Mouse (Mus musculus) limb, embryonic 14.5 days (tissue): ENCODE results near the gene Ank3. TPM values are rescaled to one million over a fixed set of nuclear protein-coding genes. Genes with fewer than 3 reads are reported as not detected.

ENCODE experiments used
- ATAC-seq: fragments of 200-750 bp; cut with Nextera tagmentation; 2 replicates; pipeline ENCODE4 v1.8.0; 2017; ENCODE audit warnings: low read depth, moderate number of reproducible peaks, moderate TSS enrichment; ENCODE audit not compliant: low FRiP score
- DNase-seq: peaks from one replicate; pipeline ENCODE4 v3.0.0-alpha.2; 2015; ENCODE audit warnings: low spot score
- H3K27ac ChIP-seq: fragments of 300-500 bp; sonication (generic); replicated peaks from 2 replicates; pipeline ENCODE4 v1.5.1; 2014; ENCODE audit warnings: low read depth, mild to moderate bottlenecking, low read length, moderate library complexity, mixed read lengths
- H3K27me3 ChIP-seq: fragments of 300-500 bp; sonication (generic); 2 replicates; pipeline ENCODE4 v1.6.1; 2014; ENCODE audit warnings: low read length, mixed read lengths; ENCODE audit not compliant: control insufficient read depth, insufficient read depth
- H3K36me3 ChIP-seq: fragments of 300-500 bp; sonication (generic); 2 replicates; pipeline ENCODE4 v1.6.1; 2014; ENCODE audit warnings: mild to moderate bottlenecking, low read length, moderate library complexity, mixed read lengths; ENCODE audit not compliant: control insufficient read depth, insufficient read depth
- H3K4me1 ChIP-seq: fragments of 300-500 bp; sonication (generic); 2 replicates; pipeline ENCODE4 v1.6.1; 2014; ENCODE audit warnings: antibody characterized with exemption, low read length, mixed read lengths; ENCODE audit not compliant: control insufficient read depth, insufficient read depth
- H3K4me2 ChIP-seq: fragments of 300-500 bp; sonication (generic); replicated peaks from 2 replicates; pipeline ENCODE4 v1.6.1; 2014; ENCODE audit warnings: low read depth, mild to moderate bottlenecking, low read length, moderate library complexity; ENCODE audit not compliant: severe bottlenecking
- H3K4me3 ChIP-seq: fragments of 300-500 bp; sonication (generic); replicated peaks from 2 replicates; pipeline ENCODE4 v1.5.1; 2014; ENCODE audit warnings: low read length
- H3K9ac ChIP-seq: fragments of 300-500 bp; sonication (generic); 2 replicates; pipeline ENCODE4 v1.6.1; 2014; ENCODE audit warnings: mild to moderate bottlenecking, low read depth, low read length, moderate library complexity; ENCODE audit not compliant: severe bottlenecking
- H3K9me3 ChIP-seq: fragments of 300-500 bp; sonication (generic); 2 replicates; pipeline ENCODE4 v1.6.1; 2016; ENCODE audit warnings: low read length; ENCODE audit not compliant: control insufficient read depth
- POLR2A ChIP-seq: fragments of 200-500 bp; IDR thresholded peaks from 2 replicates; pipeline ENCODE4 v1.8.0; 2012; ENCODE audit warnings: inconsistent platforms, mild to moderate bottlenecking, moderate library complexity, borderline replicate concordance; ENCODE audit not compliant: insufficient read depth, insufficient read length; ENCODE audit errors: extremely low read depth
- WGBS: fragments of 180-500 bp; shearing (Covaris S2); extraction: QIAGEN DNeasy Blood & Tissue Kit; methylation state at CpG from one replicate; pipeline ENCODE4 v1.1.7; 2014; 5-methylcytosine and 5-hydroxymethylcytosine counted together
- polyA plus RNA-seq, 2 experiments: library from polyadenylated mRNA; depleted of rRNA in 1 of 2; stranded (reverse) in 1 of 2; unstranded in 1 of 2; fragments of >200 nt; fragmentation: Nextera tagmentation in 1 of 2; extraction: Ambion mirVana in 1 of 2; gene quantifications; 2 replicates each; pipeline versions ENCODE4 v1.2.1 to v1.2.3; 2012 to 2014

Gene Ank3
- polyA plus RNA-seq, 2 experiments, result 14.8 to 25.2 TPM

- Histone ChIP-seq H3K9ac (no peak overlapping the region), H3K4me3 (no peak overlapping the region)
- TF ChIP-seq POLR2A, result no peak
These were observed 261.2 kb downstream of the Ank3 start for GRCm38 (mm10) chr10:69659818-69660217.

GRCm38 (mm10) chr10:69662338-69662737, 263.8 kb downstream of the Ank3 start:
- no peak overlapping the region for H3K27ac ChIP-seq
- H3K27me3 ChIP-seq, result no peaks in the 10 kb centered on the region
- ATAC-seq (peak; percentile 64), DNase-seq (peak; percentile 88)
- no peaks in the 10 kb centered on the region for H3K4me1 ChIP-seq
- WGBS, result 14% methylated on average over 7 of the region's 7 CpGs
- H3K36me3 ChIP-seq, result no peaks in the 10 kb centered on the region
- 0 out of 2 replicates have a peak overlapping the region, but pooled peaks have one; percentile 12 for H3K9ac ChIP-seq
- no peak overlapping the region for H3K4me3 ChIP-seq
- no peak for TF ChIP-seq POLR2A
- no peak overlapping the region for H3K4me2 ChIP-seq
- H3K9me3 ChIP-seq, result no peaks in the 10 kb centered on the region

More at GRCm38 (mm10) chr10:69659818-69660217, 261.2 kb downstream of the Ank3 start:
- Histone ChIP-seq H3K4me2 (no peak overlapping the region), H3K9me3 (no peaks in the 10 kb centered on the region), H3K27ac (no peak overlapping the region), H3K36me3 (no peaks in the 10 kb centered on the region), H3K4me1 (peaks cover 6% of the 10 kb centered on the region), H3K27me3 (no peaks in the 10 kb centered on the region)
- ATAC-seq (no peak), DNase-seq (no peak)
- 78% methylated on average over 4 of the region's 4 CpGs for WGBS

GRCm38 (mm10) chr10:69667482-69667881, 268.9 kb downstream of the Ank3 start:
- Histone ChIP-seq H3K27me3 (no peaks in the 10 kb centered on the region), H3K9ac (no peak overlapping the region), H3K9me3 (no peaks in the 10 kb centered on the region), H3K4me2 (no peak overlapping the region), H3K27ac (no peak overlapping the region), H3K36me3 (no peaks in the 10 kb centered on the region), H3K4me3 (no peak overlapping the region), H3K4me1 (no peaks in the 10 kb centered on the region)
- ATAC-seq (no peak), DNase-seq (no peak)
- no peak for TF ChIP-seq POLR2A
- WGBS, result 73% methylated on average over 4 of the region's 4 CpGs

GRCm38 (mm10) chr10:69670496-69670895, 271.9 kb downstream of the Ank3 start:
- Histone ChIP-seq H3K27me3 (no peaks in the 10 kb centered on the region), H3K36me3 (no peaks in the 10 kb centered on the region), H3K9ac (no peak overlapping the region), H3K4me2 (no peak overlapping the region), H3K27ac (no peak overlapping the region), H3K4me1 (no peaks in the 10 kb centered on the region), H3K4me3 (no peak overlapping the region), H3K9me3 (no peaks in the 10 kb centered on the region)
- DNase-seq (no peak), ATAC-seq (no peak)
- no peak for TF ChIP-seq POLR2A
- WGBS, result 23% methylated on average over 1 of the region's 1 CpGs

GRCm38 (mm10) chr10:69670959-69671358, 272.4 kb downstream of the Ank3 start:
- H3K4me2 ChIP-seq, result no peak overlapping the region
- 75% methylated on average over 2 of the region's 2 CpGs for WGBS
- H3K36me3 ChIP-seq, result no peaks in the 10 kb centered on the region
- H3K27ac ChIP-seq, result no peak overlapping the region
- H3K9ac ChIP-seq, result no peak overlapping the region
- ATAC-seq (no peak), DNase-seq (no peak)
- H3K4me1 ChIP-seq, result no peaks in the 10 kb centered on the region
- TF ChIP-seq POLR2A, result no peak
- no peaks in the 10 kb centered on the region for H3K27me3 ChIP-seq
- no peak overlapping the region for H3K4me3 ChIP-seq
- no peaks in the 10 kb centered on the region for H3K9me3 ChIP-seq

- no peak for DNase-seq
- ATAC-seq, result no peak
- no peak for TF ChIP-seq POLR2A
- no peaks in the 10 kb centered on the region for H3K4me1 ChIP-seq
- H3K9me3 ChIP-seq, result no peaks in the 10 kb centered on the region
- H3K27me3 ChIP-seq, result no peaks in the 10 kb centered on the region
- WGBS, result 72% methylated on average over 3 of the region's 3 CpGs
- H3K27ac ChIP-seq, result no peak overlapping the region
- H3K4me2 ChIP-seq, result no peak overlapping the region
- no peak overlapping the region for H3K4me3 ChIP-seq
- no peak overlapping the region for H3K9ac ChIP-seq
- no peaks in the 10 kb centered on the region for H3K36me3 ChIP-seq
These were observed 272.9 kb downstream of the Ank3 start for GRCm38 (mm10) chr10:69671505-69671904.
